Mouse (Mus musculus) heart, postnatal 25 days (tissue): ENCODE measurements around the gene Mr1. TPM values are rescaled to one million over a fixed set of nuclear protein-coding genes. Genes with fewer than 3 reads are reported as not detected.
A peak's percentile ranks its signal among the peaks of the same experiment; 100 is the strongest.
"Not testable (repeated sequence)": the region's sequence is repeated elsewhere in the genome, so short reads cannot be mapped to it uniquely, and the experiment has no call there.

ENCODE experiments used
- DNase-seq: peaks from one replicate; pipeline ENCODE4 v3.0.0; 2022; ENCODE audit warnings: low spot score
- intact Hi-C: fragments of 180-260 bp; cut with DNase I; formaldehyde crosslinking; loops from one replicate; pipeline ENCODE4 v1.15.1; 2025
- total RNA-seq, 2 experiments: library from RNA; stranded (reverse); gene quantifications; 2 replicates each; pipeline ENCODE4 v1.2.3; 2021

The Mr1 gene
- 1 to 10 TPM; 5.9 to 6.4 TPM for total RNA-seq

DNA sequence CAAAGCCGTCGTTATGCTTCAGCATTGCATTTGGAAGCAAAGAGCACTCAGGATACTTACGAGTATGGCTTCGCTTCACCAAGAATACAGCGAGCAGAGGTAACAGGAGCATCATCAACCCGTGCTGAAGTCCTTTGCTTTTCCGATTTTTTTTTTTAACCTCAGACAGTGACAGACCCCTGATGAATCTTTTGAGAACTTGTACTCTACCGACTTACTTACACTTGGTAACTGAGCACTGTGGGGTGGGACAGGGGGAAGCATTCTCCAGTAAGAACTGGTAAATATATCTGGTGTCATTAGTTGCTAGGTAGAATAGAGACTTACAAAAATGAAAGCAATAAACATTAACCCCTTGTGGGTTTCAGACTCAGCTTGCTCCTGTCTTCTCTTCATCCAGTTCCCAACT is at the start of gene Mr1:
Gene Mr1 (minus strand): TSS at position 243 of the 409 bp plus-strand sequence.
- intact Hi-C loops, result no loop called here
- no peak for DNase-seq

DNA sequence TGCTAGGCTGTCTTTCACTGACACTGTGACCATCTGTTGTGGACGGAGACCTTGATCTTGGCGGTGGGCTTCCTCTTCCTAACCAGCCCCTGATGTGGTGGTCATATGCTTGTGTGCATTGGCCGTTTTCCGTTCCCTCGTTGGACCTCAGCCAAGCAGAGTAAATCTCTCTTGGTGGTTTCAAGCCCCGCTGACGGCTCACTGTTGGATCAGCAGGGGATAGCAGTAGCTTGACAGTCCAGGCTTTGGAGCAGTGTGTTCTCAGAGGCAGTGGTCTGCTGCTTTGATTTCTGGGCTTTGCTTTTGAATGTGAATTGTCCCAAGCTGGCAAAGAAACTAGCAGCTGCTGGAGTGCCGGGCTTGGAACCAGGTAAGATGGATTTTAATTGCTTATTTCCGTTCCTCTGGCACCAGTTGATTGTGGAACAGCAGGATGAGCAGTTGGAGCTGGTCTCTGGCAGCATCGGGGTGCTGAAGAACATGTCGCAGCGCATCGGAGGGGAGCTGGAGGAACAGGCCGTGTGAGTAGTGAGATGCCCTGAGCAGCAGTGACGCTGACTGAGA is 46.3 kb upstream of the Mr1 start:
- intact Hi-C loops, result no loop called here
- no peak for DNase-seq

DNA sequence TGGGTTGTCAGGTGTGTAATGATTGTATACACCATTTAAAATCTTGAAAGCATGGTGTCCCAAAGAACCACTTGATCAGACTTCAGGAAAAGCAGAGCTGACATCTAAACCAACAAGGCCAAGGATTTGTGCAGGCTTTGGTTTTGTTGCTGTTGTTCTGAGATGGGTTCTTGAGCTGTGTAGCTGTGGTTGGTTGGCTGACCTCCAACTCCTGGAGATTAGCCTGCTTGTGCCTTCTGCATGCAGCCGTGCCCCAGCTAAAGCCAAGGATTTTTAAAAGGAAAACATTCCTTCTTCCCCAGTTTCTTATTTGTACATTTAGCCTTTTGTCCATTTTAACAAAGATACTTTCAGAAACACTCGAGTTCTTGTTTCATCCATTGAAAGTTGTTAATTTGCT is 45.1 kb upstream of the Mr1 start:
- intact Hi-C loops, result no loop called here
- no peak for DNase-seq

DNA sequence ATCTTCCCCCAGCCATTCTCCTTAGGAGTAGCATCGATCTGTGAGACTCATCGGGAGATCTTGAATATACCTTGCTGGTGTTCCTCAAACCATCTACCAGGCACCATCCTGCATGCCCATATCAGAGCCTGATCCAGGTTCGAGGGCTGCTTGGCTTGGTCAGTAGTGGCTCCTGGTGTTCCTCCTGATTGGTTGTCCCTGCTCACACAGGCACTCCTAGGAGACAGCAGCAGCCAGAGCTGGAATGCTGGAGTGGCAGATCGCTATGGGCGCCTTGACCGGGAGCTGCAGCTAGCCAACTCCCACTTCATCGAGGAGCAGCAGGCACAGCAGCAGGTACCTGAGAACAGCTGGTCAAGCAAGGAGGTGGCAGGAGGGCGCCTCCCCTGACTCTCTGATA is 44.6 kb upstream of the Mr1 start:
- intact Hi-C loops, result no loop called here
- DNase-seq, result no peak

DNA sequence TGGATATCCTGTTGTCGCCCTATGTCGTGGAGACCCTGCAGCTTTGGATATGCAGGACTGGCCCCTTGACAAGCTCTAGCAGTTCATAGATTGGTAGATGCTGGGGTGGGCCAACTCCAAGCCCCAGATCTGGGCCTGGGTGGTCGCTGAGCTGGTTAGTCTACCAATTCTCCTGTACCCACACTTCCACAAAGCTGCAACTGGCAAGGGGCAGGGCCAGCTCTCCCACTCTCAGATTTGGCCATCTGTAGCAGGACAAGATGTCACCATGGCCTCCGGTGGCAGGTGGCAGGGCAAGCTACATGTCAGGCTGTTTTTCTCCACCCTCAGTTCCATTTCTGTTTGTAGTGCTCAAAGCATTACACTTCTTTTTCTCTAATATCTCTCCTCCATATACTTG is 42.0 kb upstream of the Mr1 start:
- no peak for DNase-seq
- intact Hi-C loops, result no loop called here

DNA sequence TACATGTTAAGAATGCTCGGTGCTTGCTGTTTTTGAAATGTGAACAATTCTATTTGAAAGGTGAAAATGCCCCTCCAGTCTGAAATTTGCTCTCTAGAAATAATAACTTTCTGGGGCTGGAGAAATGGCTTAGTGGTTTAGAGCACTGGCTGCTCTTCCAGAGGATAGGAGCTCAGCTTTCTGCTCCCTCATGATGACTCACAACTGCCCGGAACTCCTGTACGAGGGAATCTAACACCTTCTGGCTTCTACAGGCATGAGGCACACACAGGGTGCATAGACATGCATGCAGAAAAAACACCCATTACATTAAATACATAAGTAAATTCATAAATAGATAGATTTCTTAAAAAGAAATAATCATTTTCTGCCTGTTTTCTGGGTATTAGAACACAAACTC is 37.6 kb upstream of the Mr1 start:
- no peak for DNase-seq
- intact Hi-C loops, result no loop called here

DNA sequence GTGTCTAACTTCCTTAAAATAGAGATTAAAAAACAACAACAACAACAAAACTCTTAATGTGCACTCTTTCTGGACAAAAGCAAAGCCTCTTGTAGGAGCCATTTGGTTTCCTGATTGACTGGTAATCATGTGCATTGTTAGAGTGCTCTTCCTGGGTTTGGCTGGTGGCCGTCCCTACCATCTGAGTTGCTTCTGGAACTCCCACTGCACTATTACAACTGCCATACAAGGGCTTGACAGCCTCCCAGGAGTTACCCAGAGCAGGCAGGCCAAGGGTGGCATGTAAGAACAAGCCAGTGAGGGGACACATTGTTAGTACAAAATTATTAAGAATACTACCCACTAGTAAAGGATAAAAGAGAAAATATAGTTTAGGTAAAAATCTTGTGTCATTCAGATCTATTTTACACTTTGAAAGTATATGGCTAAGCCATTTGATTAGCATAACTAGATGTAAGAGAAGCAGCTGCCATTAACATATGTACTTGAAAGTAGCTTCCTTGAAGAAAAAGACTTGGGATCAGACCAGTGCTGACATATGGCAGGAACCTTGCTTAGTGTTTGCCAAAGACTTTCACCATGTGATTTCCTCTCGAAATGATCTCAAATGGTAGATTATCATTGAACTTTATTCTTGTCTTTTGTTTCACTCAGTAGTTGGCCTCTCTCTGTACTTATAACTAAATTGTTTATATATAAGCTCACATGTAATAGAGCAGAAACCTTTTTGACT is 31.7 kb upstream of the Mr1 start:
- no peak for DNase-seq
- intact Hi-C loops, result no loop called here

DNA sequence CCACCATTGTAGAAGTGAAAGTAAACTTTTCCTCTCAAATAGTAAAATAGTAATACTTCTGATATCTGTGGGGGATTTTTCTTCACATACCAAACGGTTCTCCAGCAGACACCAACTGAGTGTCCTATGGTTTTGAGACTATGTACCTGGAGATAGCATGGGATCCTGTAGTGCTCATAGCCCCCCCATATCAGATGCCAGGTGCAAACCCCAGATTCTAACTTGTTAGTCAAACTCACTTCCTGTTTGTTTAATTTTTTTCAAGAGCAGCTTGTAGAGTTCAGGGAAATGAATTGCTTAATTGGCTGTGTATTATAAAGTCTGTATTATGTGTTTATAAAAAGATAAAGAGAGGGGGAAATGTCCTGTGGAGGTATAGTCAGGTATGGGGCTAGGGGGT is 27.8 kb upstream of the Mr1 start:
- DNase-seq, result no peak
- intact Hi-C loops, result no loop called here

DNA sequence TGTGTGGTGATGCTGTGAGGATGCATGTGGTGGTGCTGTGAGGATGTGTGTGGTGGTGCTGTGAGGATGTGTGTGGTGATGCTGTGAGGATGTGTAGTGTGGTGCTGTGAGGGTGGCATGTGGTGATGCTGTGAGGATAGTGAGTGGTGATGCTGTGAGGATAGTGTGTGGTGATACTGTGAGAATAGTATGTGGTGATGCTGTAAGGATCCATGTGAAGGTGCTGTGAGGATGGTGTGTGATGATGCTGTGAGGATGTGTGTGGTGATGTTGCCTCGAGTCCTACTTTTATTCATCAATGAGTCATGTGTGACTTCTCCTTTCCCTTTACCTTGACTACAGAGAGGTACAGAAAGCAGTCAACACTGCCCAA is 27.0 kb upstream of the Mr1 start:
- DNase-seq, intact Hi-C loops: not testable (repeated sequence)

DNA sequence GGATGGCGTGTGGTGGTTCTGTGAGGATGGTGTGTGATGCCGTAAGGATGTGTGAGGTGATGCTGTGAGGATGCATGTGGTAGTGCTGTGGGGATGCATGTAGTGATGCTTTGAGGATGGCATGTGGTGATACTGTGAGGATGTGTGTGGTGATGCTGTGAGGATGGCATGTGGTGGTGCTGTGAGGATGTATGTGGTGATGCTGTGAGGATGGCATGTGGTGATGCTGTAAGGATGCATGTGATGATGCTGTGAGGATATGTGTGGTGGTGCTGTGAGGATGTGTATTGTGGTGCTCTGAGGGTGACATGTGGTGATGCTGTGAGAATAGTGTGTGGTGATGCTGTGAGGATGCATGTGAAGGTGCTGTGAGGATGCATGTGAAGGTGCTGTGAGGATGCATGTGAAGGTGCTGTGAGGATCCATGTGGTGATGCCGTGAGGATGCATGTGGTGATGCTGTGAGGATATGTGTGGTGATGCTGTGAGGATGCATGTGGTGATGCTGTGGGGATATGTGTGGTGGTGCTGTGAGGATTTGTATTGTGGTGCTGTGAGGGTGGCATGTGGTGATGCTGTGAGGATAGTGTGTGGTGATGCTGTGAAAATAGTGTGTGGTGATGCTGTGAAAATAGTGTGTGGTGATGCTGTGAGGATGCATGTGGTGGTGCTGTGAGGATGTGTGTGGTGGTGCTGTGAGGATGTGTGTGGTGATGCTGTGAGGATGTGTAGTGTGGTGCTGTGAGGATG is 26.5 kb upstream of the Mr1 start:
- intact Hi-C loops, result no loop called here
- no peak for DNase-seq

DNA sequence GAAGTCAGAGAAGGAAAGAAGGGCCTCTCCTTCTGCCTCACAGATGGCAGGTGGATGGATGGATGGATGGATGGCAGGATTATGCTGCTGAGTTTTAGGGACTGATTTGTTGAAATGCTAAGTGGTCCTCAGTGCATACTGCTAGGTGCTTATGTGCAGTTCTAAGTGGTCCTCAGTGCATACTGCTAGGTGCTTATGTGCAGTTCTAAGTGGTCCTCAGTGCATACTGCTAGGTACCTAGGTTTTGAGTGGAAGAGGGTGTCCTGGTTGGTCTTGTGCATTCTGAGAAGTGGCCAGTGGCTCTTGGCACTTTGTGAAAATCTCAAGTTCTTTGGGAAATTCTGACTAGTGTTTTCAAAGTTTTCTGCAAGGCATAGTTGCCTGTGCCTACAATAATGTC is 23.3 kb upstream of the Mr1 start:
- intact Hi-C loops, result no loop called here
- DNase-seq, result no peak

DNA sequence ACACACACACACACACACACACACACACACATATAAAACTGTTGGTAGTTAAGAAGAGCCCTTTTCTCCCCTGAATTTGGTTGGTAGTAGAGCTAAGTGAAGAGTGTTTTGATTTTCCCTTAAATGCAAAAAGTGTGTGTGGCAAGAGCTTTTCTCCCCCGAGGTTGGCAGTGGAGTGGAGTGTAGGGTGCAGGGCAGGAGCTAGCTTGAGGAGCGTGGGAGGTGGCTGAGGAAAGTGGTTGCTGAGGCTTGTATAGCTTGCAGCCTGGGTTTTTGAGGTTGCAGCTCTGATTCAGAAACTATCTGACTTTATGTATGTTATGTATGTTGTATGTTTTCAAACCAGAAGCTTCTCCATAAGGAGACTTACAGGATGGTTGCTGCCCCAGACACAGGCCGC is 20.8 kb upstream of the Mr1 start:
- no peak for DNase-seq
- intact Hi-C loops, result no loop called here

DNA sequence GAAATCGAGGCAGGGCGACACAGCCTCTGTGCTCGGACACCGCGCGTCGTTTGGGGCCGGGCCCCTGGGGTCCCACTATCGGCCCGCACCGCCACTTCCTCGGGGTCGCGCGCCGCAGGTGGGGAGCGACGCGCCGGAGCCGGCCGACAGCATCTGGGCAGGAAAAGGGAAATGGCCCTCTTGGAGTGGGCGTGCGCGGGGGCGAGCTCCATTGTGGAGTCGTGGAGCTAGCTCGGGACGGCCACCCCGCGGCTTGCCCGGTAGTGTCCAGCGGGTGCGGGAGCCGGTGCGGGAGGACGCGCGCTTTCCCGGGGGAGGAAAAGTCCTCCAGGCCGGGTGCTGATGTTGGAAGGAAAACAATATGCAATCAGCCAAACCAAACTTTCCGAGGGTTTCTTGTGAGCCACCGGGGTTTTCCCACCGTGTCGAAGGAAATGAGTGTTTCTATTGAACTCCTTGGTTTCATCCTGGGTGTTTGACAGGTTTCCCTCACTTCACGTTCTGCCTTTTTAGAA is 12.4 kb upstream of the Mr1 start:
- intact Hi-C loops, result loop anchor here (5.0 kb wide), 1 partner anchor 62 kb away; the partner anchor contains the start of gene Ier5
- peak; percentile 36 for DNase-seq

DNA sequence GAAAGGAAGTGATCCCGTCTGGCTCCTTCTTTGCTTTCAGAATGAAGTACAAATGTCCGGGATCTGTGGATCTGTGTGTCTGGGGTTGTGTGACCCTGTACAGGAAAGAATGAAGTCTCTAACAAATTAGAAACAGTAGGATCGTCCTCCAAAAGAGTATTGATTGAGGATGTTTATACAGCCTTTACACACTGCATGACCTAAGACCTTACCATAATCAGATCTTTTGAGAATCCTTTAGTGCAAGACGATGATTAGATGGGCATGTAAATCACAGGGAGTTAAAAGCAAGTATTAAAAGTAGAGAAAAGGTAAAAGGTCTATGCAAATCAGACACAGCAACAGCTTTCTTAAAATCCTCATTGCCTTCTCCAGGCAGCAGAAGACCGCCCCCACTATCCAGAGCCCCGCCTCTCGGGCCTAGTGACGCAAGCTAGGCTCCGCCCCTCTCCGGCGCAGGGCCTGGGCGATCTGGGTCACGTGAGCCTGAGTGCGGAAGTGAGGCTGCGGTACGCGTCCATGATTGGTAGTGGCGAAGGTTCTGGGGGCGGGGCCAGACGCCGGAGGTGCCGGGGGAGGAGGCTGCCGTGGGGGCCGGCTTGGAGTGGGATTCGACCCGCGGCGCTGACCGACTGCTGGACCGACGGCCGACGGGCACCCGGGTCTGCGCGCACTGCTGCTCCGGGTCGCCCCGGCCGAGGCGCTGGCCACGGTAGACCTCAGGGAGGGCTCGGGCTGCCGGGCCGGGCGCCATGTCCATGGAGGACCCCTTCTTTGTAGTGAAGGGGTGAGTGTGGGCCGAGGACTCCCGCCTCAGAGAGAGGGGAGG is 11.7 kb upstream of the Mr1 start, which contains the start of gene Stx6:
Gene Stx6 (plus strand): TSS at position 575 of the 829 bp plus-strand sequence.
- intact Hi-C loops, result loop anchor here (5.0 kb wide), 1 partner anchor 61 kb away; the partner anchor contains the start of gene Ier5
- DNase-seq, result peak; percentile 97

DNA sequence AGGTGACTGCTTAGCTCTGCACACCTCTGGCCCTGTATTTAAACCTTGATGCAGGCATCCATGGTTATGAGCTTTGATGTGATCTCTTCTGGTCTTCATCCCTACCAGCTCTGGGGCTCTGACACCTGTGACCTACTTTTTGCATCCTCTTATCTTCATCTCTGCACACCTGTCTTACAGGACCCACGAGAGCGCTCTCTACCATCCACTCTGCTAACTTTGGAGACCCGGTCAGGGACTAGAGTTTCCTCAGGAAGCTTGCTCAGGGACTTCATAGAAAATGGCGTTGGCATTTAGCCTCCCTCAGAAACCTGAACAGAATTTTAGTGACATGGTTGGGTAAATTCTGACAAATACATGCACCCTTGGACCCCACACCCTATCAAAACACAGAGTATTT is 7.3 kb upstream of the Mr1 start:
- intact Hi-C loops, result no loop called here
- no peak for DNase-seq

DNA sequence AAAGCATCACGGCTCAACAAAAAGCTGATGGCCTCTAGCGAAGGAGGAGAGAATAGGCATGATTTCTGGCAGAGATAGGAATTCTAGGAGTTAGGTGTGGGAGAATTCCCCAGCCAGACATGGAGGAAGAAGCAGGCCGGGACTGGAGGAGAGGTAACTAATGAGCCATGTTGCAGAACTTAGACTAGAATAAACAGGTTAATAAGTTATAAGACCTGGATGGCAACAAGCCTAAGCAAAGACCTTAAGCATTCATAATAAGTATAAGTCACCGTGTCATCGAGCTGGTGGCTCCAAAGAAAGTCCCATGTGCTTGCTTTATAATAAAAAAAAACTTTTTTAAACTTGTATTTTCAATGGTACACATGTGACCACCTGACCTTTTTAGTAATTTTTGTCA is 4.2 kb upstream of the Mr1 start:
- intact Hi-C loops, result no loop called here
- DNase-seq, result no peak

DNA sequence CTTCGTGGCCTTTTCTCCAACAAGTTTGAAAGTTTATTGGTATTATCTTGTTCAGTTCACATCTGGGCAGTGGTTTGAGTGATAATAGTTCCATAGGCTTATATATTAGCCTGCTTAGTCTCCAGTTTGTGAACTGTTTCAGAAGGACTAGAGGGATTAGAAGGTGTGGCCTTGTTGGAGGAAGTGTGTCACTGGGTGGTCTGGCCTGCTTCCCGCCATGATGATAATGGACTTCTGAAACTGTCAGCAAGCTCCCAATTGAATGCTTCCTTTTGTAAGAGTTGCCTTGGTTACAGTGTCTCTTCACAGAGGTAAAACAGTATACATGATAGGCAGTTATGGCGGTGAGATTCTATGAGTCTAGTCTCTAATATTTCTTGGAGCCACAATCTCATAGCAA is 2.8 kb upstream of the Mr1 start:
- intact Hi-C loops, result no loop called here
- DNase-seq, result no peak

DNA sequence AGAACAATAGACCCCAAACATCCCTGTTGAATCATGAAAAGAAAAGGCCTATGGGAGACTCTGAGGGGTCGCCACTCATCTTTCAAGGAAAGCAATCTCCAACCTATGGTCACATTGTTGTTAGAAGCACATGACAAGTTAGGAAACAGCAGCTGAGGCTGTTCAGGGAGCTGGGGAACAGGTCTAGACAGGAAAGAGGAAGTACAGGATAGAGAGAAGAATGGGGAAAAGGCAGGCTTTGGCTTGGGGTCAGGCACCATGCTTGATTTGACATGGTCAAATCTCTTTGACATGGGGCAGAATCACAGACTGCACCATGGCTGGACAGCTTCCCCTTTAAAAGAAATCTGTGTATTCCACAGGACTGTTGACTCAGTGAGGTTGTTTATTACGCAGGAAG is 614 bp upstream of the Mr1 start:
- intact Hi-C loops, result no loop called here
- DNase-seq, result no peak

DNA sequence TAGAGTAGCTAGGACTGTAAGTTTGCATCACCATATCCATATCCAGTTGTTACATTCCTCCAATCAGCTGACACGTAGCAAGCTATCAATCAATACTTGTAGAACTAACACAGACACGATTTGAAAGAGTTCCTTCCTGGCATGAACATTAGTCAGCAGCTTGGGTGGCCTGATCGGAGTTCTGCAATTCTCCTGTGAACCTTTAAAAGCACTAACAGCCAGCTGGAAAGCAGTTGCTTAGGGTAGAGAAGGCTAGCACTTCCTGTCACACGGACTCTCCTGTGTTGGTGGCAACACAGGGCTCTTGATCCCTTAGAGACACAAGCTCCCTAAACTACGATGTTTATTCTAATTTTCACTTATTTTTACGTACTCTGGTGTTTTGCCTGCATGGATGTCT is 994 bp downstream of the Mr1 start:
- intact Hi-C loops, result no loop called here
- DNase-seq, result no peak

DNA sequence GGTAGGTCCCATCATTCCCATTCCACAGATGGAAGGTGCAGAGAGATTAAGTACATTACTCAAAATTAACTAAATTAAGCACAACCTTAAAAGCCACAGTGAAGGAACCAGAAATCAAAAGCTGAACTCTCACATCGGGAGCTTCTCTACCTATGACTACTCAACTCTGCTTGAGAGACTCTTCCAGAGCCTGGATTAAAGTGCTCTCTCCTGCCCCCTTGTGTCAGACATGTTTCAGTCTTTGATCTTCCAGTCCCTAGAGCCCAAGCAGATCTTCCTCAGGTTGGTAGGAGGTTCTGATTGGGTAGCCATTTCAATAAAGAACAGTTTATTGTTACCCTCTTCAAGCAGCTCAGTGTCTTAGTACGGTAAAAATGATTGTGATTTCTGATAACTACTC is 6.5 kb downstream of the Mr1 start:
- intact Hi-C loops, result loop anchor here (1.0 to 5.0 kb wide), 3 partner anchors 41 to 91 kb away; partner anchors contain the start of gene Ier5
- no peak for DNase-seq
